Mouse (Mus musculus) lung, postnatal 0 days (tissue): ENCODE measurements around the gene Gsg1l. TPM values are rescaled to one million over a fixed set of nuclear protein-coding genes. Genes with fewer than 3 reads are reported as not detected.
A peak's percentile ranks its signal among the peaks of the same experiment; 100 is the strongest.

Experiments
- ATAC-seq: fragments of 200-750 bp; cut with Nextera tagmentation; 2 replicates; pipeline ENCODE4 v1.8.0; 2017; ENCODE audit warnings: moderate library complexity
- DNase-seq: peaks from one replicate; pipeline ENCODE4 v3.0.0-alpha.2; 2016; ENCODE audit warnings: low spot score
- H3K27ac ChIP-seq: fragments of 300-500 bp; sonication (generic); 2 replicates; pipeline ENCODE4 v1.5.1; 2014; ENCODE audit warnings: antibody characterized with exemption, mild to moderate bottlenecking, low read length, mixed read lengths
- H3K27me3 ChIP-seq: fragments of 300-500 bp; sonication (generic); replicated peaks from 2 replicates; pipeline ENCODE4 v1.6.1; 2014; ENCODE audit warnings: low read length, mixed read lengths; ENCODE audit not compliant: insufficient read depth
- H3K36me3 ChIP-seq: fragments of 300-500 bp; sonication (generic); 2 replicates; pipeline ENCODE4 v1.6.1; 2014; ENCODE audit warnings: low read length, mixed read lengths; ENCODE audit not compliant: insufficient read depth
- H3K4me1 ChIP-seq: fragments of 300-500 bp; sonication (generic); 2 replicates; pipeline ENCODE4 v1.6.1; 2014; ENCODE audit warnings: antibody characterized with exemption, low read depth, low read length, mixed read lengths; ENCODE audit not compliant: insufficient read depth
- H3K4me2 ChIP-seq: fragments of 300-500 bp; sonication (generic); replicated peaks from 2 replicates; pipeline ENCODE4 v1.6.1; 2014; ENCODE audit warnings: low read depth, mild to moderate bottlenecking, low read length, moderate library complexity, mixed read lengths
- H3K4me3 ChIP-seq: fragments of 300-500 bp; sonication (generic); 2 replicates; pipeline ENCODE4 v1.5.1; 2014; ENCODE audit warnings: low read depth, low read length
- H3K9ac ChIP-seq: fragments of 300-500 bp; sonication (generic); replicated peaks from 2 replicates; pipeline ENCODE4 v1.6.1; 2014; ENCODE audit warnings: low read depth, mild to moderate bottlenecking
- H3K9me3 ChIP-seq: fragments of 300-500 bp; sonication (generic); 2 replicates; pipeline ENCODE4 v1.6.1; 2016; ENCODE audit warnings: low read length, mixed read lengths
- CTCF ChIP-seq: IDR thresholded peaks from 2 replicates; pipeline ENCODE4 v1.5.1; 2016; ENCODE audit warnings: antibody characterized with exemption, mild to moderate bottlenecking
- EP300 ChIP-seq: IDR thresholded peaks from 2 replicates; pipeline ENCODE4 v1.6.1; 2016; ENCODE audit warnings: antibody characterized with exemption, mild to moderate bottlenecking, control low read depth
- WGBS: fragments of 180-500 bp; shearing (Covaris S2); extraction: QIAGEN DNeasy Blood & Tissue Kit; methylation state at CpG from one replicate; pipeline ENCODE4 v1.1.7; 2014; 5-methylcytosine and 5-hydroxymethylcytosine counted together
- polyA plus RNA-seq: library from polyadenylated mRNA; unstranded; fragments of >200 nt; fragmentation: Nextera tagmentation; extraction: Ambion mirVana; gene quantifications from 2 replicates; pipeline ENCODE4 v1.2.1, GENCODE M21; 2015

Gene Gsg1l
- polyA plus RNA-seq, 1 experiment from 2014 or later: 0.66 TPM

DNA sequence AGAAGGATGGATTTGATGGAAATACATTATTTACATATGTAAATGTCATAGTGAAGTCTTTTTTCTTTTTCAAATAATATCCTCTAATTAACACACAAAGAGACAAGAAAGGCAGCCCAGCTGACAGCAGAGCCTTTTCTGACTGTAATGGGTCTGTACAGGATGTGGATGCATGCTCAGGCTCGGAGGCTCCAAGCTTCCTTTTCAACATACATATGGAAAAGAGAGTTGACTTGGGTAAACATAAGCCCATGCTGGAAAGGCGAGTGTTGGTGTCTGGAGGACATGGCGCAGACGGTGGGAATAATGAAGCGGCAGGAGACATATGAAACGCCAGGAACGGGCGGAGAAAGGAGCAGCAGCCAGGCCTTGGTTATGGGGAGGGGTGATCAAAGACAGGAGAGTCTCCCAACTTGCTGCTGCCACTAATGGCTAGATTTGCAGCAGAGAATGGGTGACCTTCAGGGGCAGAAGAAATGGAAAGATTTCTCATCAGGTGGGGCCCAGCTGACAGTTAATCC lies 118.1 kb downstream of the Gsg1l start:
- Histone ChIP-seq H3K4me1 (no peaks in the 10 kb centered on the region), H3K36me3 (no peaks in the 10 kb centered on the region), H3K27ac (no peak overlapping the region), H3K9ac (no peak overlapping the region), H3K9me3 (no peaks in the 10 kb centered on the region), H3K4me2 (no peak overlapping the region), H3K27me3 (no peaks in the 10 kb centered on the region), H3K4me3 (no peak overlapping the region)
- no peak for DNase-seq
- ATAC-seq: no peak
- no peak for TF ChIP-seq CTCF
- TF ChIP-seq EP300: no peak
- 38% methylated on average over 8 of the region's 8 CpGs for WGBS

DNA sequence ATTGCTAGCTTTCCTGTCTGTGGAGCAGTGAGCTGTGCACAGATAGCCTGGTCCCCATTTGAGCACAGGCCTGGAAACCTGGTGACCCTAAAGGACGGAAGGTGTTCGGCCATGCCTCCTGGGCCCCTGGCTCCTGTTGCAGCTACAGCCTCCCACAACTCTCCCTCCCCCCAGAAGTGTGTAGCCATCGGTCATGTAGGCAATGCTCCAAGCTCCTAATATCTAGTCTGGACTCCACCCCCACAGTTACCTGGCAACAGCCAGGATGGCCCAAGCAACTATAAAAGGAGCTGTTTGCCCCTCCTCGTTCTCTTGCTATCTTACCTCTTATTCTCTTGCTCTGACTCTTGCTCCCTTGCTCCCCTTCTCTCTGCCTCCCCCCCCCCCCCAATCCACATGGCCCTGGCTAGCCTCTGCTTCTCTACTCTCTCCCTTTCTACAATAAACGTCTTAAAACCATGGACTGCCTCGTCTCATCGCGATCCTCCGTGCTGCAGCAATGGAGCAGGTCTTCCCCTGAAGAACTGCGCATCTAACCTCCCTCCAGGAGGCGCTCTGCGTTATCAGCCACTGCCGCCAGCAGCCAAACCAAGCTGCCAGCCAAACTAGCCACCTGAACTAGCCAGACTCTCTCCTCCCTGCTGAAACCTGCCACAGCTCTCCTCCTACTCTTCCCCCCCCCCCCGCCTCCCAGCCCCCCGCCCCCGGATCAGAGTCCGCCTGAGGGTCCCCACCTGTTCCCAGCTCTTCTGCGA lies 122.7 kb downstream of the Gsg1l start:
- ATAC-seq (no peak), DNase-seq (no peak)
- Histone ChIP-seq H3K36me3 (no peaks in the 10 kb centered on the region), H3K27ac (no peak overlapping the region), H3K9ac (no peak overlapping the region), H3K27me3 (no peaks in the 10 kb centered on the region), H3K4me2 (no peak overlapping the region), H3K9me3 (no peaks in the 10 kb centered on the region), H3K4me3 (no peak overlapping the region), H3K4me1 (no peaks in the 10 kb centered on the region)
- TF ChIP-seq EP300: no peak
- TF ChIP-seq CTCF: peak; percentile 40; the same call in 1 of the 2 replicates
- WGBS: 53% methylated on average over 13 of the region's 18 CpGs

DNA sequence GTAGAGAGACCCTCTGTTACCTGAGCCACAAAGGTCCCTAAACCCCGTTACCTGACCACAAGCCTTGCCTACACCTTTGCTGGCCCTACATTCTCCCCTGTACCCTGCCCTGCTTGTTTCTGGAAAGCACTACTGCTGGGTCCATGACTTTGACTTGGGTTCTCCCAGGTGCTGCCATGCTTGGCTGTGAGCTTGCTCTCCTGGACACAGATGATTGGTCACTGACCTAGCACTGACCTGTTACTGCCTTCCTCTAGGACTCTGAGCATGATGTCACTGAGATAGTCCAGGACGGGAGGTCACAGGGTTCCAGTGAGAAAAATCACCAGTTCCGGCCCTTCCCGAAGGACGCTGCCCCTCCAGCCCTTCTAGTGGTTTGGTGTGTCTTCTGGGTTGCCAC lies 123.4 kb downstream of the Gsg1l start:
- Histone ChIP-seq H3K9ac (no peak overlapping the region), H3K9me3 (no peaks in the 10 kb centered on the region), H3K4me2 (no peak overlapping the region), H3K27ac (no peak overlapping the region), H3K27me3 (no peaks in the 10 kb centered on the region), H3K36me3 (no peaks in the 10 kb centered on the region), H3K4me1 (no peaks in the 10 kb centered on the region), H3K4me3 (no peak overlapping the region)
- no peak for TF ChIP-seq CTCF
- no peak for TF ChIP-seq EP300
- DNase-seq: no peak
- ATAC-seq: no peak
- WGBS: 82% methylated on average over 5 of the region's 5 CpGs

DNA sequence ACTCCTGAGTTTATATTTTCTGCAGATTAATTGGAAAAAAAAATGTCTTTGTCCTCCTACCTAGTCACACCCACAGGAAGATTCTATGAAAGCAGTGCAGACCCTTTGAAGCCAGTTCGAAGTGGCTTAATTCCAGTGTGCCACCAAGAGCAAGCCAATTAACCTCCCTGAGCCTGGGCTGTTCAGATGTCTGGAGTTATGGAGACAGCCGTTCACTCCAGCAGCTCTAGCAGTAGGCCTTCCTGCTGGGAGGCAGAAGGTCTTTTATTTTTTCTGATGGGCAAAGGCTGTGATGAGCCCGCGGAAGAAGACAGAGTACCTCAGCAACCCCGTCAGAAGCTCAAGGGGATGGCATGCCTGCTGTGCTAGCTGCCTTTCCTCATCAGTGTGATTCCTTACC lies 127.2 kb downstream of the Gsg1l start:
- Histone ChIP-seq H3K27ac (no peak overlapping the region), H3K4me1 (no peaks in the 10 kb centered on the region), H3K27me3 (no peaks in the 10 kb centered on the region), H3K9ac (no peak overlapping the region), H3K9me3 (no peaks in the 10 kb centered on the region), H3K36me3 (no peaks in the 10 kb centered on the region), H3K4me3 (no peak overlapping the region), H3K4me2 (no peak overlapping the region)
- TF ChIP-seq EP300 (no peak), CTCF (no peak)
- no peak for ATAC-seq
- DNase-seq: no peak
- 79% methylated on average over 5 of the region's 5 CpGs for WGBS

DNA sequence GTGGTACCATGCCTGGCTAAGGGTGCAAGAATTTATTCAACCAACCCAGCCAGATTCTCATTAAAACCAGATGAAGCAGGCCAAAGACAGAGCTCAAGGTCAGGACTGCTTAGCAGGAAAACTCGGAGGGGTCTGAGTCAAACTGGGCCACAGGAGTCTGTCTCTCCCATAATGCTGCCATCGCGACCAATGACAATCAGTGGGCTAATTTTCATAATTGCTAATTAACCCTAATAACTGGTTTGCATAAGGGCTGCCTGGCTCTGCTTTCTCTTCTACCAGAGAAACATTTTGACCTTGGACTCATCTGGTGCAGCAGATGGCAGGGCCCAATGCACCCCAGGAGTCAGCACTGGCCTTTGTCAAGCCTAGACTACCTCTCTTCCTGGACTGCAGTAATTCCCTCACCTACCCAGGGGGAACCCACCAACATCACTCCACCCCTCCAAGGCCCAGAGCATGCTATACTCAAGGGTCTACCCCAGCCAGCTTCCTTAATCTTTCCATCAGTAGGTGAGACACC lies 127.8 kb downstream of the Gsg1l start:
- no peaks in the 10 kb centered on the region for H3K4me1 ChIP-seq
- TF ChIP-seq CTCF (no peak), EP300 (no peak)
- no peak overlapping the region for H3K4me2 ChIP-seq
- H3K9me3 ChIP-seq: no peaks in the 10 kb centered on the region
- H3K27me3 ChIP-seq: no peaks in the 10 kb centered on the region
- no peak for ATAC-seq
- no peak for DNase-seq
- no peaks in the 10 kb centered on the region for H3K36me3 ChIP-seq
- WGBS: 89% methylated on average over 3 of the region's 3 CpGs
- H3K27ac ChIP-seq: no peak overlapping the region
- H3K4me3 ChIP-seq: no peak overlapping the region
- no peak overlapping the region for H3K9ac ChIP-seq

DNA sequence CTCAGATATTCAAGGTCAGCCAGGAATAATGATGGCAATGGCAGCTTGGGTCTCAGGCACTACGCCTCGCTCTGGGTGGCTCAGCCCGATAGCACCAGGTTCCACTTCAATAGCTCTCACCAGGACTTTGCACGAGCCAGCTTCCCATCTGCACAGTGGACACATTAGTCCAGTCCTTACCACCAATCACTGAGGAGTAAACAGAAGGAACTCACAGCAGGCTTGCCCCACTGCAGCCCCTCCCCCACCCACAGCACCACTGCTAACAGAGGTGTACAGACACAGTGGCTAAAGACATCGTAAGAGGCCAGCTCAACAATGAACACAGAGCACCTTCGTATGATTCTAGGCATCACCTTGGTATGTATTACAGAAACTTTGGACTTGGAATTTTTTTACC lies 128.4 kb downstream of the Gsg1l start:
- ATAC-seq: no peak

More for the DNA sequence above, 128.4 kb downstream of the Gsg1l start:
- Histone ChIP-seq H3K27ac (no peak overlapping the region), H3K27me3 (no peaks in the 10 kb centered on the region), H3K9me3 (no peaks in the 10 kb centered on the region), H3K4me3 (no peak overlapping the region), H3K9ac (no peak overlapping the region), H3K4me2 (no peak overlapping the region), H3K36me3 (no peaks in the 10 kb centered on the region), H3K4me1 (no peaks in the 10 kb centered on the region)
- 67% methylated on average over 6 of the region's 6 CpGs for WGBS
- TF ChIP-seq EP300: no peak
- no peak for TF ChIP-seq CTCF
- DNase-seq: no peak
